Mouse (Mus musculus): ENCODE measurements around the gene Zfp595.
"Not testable (repeated sequence)": the region's sequence is repeated elsewhere in the genome, so short reads cannot be mapped to it uniquely, and the experiment has no call there.

DNA sequence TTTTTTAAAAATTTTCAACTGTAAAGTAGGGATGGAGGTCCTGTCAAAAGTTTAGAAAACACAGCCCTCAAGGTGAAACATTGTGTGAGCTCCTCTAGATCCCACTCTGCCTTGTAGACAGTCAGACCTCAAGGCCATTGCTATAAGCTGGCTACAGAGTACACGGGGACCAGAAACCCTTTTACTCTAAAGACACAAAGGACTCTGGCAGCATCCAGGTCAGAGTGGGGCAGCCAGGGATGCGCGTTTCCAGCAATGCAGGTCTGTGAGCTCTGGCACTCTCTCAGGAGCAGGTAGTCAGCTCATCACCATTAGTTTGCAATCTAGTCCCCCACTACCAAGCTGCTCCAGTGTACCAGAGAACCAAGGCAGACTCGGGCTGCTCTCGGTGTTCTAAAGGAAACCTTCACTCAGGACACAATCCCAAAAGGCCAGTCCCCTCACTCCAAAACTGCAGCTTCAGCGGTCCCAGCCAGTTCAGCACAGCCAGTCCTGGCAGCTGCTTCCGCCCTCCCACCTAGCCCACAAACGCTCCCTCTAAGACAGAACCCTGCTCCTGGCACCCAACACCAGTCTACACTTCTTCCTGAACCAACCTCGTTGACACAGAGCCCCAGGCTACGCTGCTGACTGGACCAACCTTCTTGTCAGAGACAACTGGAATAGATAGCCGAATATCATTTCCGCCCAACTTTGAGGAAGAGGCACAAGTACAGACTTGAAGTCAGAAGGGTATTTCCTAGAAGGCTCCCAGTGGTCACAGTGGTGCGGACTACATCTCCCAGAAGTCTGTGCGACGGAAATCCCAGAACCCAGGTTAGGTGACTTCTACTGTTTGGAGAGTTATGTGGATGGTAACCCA lies 42.9 kb upstream of the Zfp595 start, which contains the start of the genes Gm28041 and Zfp456:
- TF ChIP-seq POLR2A (IDR thresholded peaks at IDR 0.05; ENCODE audit: insufficient read depth, low read length); EP300 (IDR thresholded peaks at IDR 0.05; ENCODE audit: insufficient read depth, low read depth, low read length): not testable (repeated sequence)
